Mouse (Mus musculus) yolk sac, embryonic 10.5 days (tissue): ENCODE results near the gene Bmi1.

Experiments used
- DNase-seq: peaks from one replicate; pipeline ENCODE4 v3.0.0-alpha.2; 2017; ENCODE audit warnings: low spot score

The Bmi1 gene

GRCm38 (mm10) chr2:18725880-18726279 lies 49.1 kb downstream of the Bmi1 start:
- no peak for DNase-seq

DNA sequence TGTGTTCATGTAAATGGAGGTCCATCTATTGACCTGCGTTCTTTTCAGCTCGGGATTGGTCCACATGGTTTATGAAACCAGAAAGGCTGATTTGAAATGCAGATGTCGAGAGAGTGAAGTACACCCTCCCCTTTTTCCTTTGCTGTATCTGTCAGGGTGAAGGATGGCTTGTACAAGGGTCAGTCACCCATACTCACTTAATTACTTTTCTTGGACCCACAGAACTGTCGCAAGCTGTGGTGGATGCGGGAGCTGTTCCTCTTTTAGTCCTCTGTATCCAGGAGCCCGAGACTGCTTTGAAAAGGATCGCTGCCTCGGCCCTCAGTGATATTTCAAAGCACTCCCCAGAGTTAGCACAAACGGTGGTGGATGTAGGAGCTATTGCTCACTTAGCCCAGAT lies 54.9 kb downstream of the Bmi1 start:
- DNase-seq, result no peak

- DNase-seq, result no peak
These were observed 57.7 kb downstream of the Bmi1 start for GRCm38 (mm10) chr2:18734394-18735127.
